Mouse (Mus musculus) inflammation-experienced regulatory T-cells, adult 6 months (primary cell): Measurements from ENCODE around the gene Dhcr24. TPM values are rescaled to one million over a fixed set of nuclear protein-coding genes. Genes with fewer than 3 reads are reported as not detected.

ENCODE experiments used
- ATAC-seq: one replicate; pipeline ENCODE4 v1.8.0; 2017
- polyA plus RNA-seq, 3 experiments: library from polyadenylated mRNA; unstranded; fragments of 100-300 nt; shearing (Covaris generic); gene quantifications; one replicate each; pipeline ENCODE4 v1.2.1; 2017

The Dhcr24 gene
- polyA plus RNA-seq: 1 to 10 TPM; 2.3 to 6.0 (median 4.0) TPM

GRCm38 (mm10) chr4:106560846-106561781 lies at the start of gene Dhcr24:
Gene Dhcr24, plus strand, starts transcription at chr4:106561038.
- peak; percentile 94 for ATAC-seq

- no peak for ATAC-seq
These were observed 46.2 kb upstream of the Dhcr24 start for GRCm38 (mm10) chr4:106514606-106515005.

- no peak for ATAC-seq
These were observed 38.3 kb upstream of the Dhcr24 start for GRCm38 (mm10) chr4:106522547-106522946.

- no peak for ATAC-seq
These were observed 36.7 kb upstream of the Dhcr24 start for GRCm38 (mm10) chr4:106524131-106524530.

- ATAC-seq: no peak
These were observed 35.8 kb upstream of the Dhcr24 start for GRCm38 (mm10) chr4:106525001-106525400.

- ATAC-seq: no peak
These were observed 32.8 kb upstream of the Dhcr24 start for GRCm38 (mm10) chr4:106527856-106528547.

- ATAC-seq: peak; percentile 91
These were observed 31.3 kb upstream of the Dhcr24 start for GRCm38 (mm10) chr4:106529375-106530112.

- peak; percentile 14 for ATAC-seq
These were observed 30.7 kb upstream of the Dhcr24 start for GRCm38 (mm10) chr4:106530113-106530482.

- no peak for ATAC-seq
These were observed 27.3 kb upstream of the Dhcr24 start for GRCm38 (mm10) chr4:106533421-106534080.

- ATAC-seq: no peak
These were observed 26.6 kb upstream of the Dhcr24 start for GRCm38 (mm10) chr4:106534256-106534655.

GRCm38 (mm10) chr4:106539756-106540155 lies 21.1 kb upstream of the Dhcr24 start:
- ATAC-seq: no peak

GRCm38 (mm10) chr4:106541491-106541890 lies 19.3 kb upstream of the Dhcr24 start:
- ATAC-seq: no peak

GRCm38 (mm10) chr4:106542211-106542610 lies 18.6 kb upstream of the Dhcr24 start:
- no peak for ATAC-seq

GRCm38 (mm10) chr4:106545817-106546373 lies 14.9 kb upstream of the Dhcr24 start:
- no peak for ATAC-seq

- ATAC-seq: no peak
These were observed 13.9 kb upstream of the Dhcr24 start for GRCm38 (mm10) chr4:106546896-106547295.

GRCm38 (mm10) chr4:106548113-106548512 lies 12.7 kb upstream of the Dhcr24 start:
- no peak for ATAC-seq

- ATAC-seq: no peak
These were observed 10.2 kb upstream of the Dhcr24 start for GRCm38 (mm10) chr4:106550516-106551166.

GRCm38 (mm10) chr4:106557262-106557661 lies 3.6 kb upstream of the Dhcr24 start:
- no peak for ATAC-seq

GRCm38 (mm10) chr4:106557978-106558377 lies 2.9 kb upstream of the Dhcr24 start:
- no peak for ATAC-seq

GRCm38 (mm10) chr4:106559343-106560212 lies 1.3 kb upstream of the Dhcr24 start:
- ATAC-seq: no peak
